Mouse (Mus musculus): ENCODE data around the gene Macf1. TPM values are rescaled to one million over a fixed set of nuclear protein-coding genes. Genes with fewer than 3 reads are reported as not detected.

The Macf1 gene
- polyA plus RNA-seq (2017; shearing (Covaris generic)), result 100 to 1,000 TPM in 1 of 2 experiments, 10 to 100 TPM in 1; 99.7 to 102 TPM

DNA sequence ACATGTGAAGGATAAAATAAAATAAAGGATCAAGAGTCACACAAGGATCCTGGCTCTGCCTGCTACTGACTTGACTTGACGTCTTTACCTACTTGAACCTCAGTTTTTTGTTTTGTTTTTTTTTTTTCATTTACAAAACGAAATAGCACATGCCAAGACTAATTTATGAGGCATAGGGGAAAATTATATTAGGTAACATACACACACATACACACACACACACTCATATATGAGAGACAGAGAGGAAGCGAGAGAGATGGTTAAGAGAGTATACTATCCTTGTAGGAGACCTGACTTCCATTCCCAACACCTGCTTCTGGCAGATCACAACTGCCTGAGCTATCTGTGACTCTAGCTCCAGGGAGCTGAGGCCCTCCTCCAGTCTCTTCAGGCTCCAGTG is at the start of gene Macf1:
Gene Macf1, minus strand, starts transcription at position 101 of the 400 bp plus-strand sequence.

DNA sequence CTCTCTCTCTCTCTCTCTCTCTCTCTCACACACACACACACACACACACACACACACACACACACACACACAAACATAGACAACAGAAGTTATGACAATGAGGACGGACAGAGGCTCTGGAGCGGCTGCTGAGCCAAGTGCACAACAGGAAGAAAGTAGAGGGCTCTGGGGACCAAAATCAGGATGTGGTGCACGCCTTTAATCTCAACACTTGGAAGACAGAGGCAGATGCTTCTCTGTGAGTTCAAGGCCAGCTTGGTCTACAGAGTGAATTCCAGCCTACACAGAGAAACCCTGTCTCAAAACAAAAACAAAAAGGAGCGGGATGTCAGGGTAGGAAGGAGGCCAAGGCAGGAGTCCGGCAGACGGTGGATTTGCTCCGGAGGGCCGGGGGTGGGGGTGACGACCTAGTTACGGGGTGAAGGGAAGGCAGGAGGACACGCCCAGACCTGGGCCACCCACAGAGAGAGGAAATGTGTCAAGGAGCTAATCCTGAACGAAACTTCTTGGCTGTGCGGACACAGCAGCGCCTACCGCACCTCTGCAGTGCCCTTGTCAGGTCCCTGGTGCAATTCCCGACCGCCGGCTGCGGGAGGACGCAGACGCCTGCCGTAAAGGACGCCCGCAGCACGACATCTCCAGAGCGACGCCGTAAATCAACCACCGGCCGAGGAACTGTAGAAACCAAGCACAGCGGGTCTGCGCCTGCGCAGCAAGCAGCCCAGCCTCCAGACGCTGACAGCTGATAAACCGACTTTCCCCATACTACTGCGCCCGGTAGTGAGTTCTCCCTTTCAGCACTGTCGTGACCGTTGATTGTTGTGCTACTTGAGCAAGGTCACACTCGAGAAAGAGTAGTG is 33.6 kb upstream of the Macf1 start, which contains the start of gene Ndufs5:
Gene Ndufs5, minus strand, starts transcription at position 629 of the 860 bp plus-strand sequence.

DNA sequence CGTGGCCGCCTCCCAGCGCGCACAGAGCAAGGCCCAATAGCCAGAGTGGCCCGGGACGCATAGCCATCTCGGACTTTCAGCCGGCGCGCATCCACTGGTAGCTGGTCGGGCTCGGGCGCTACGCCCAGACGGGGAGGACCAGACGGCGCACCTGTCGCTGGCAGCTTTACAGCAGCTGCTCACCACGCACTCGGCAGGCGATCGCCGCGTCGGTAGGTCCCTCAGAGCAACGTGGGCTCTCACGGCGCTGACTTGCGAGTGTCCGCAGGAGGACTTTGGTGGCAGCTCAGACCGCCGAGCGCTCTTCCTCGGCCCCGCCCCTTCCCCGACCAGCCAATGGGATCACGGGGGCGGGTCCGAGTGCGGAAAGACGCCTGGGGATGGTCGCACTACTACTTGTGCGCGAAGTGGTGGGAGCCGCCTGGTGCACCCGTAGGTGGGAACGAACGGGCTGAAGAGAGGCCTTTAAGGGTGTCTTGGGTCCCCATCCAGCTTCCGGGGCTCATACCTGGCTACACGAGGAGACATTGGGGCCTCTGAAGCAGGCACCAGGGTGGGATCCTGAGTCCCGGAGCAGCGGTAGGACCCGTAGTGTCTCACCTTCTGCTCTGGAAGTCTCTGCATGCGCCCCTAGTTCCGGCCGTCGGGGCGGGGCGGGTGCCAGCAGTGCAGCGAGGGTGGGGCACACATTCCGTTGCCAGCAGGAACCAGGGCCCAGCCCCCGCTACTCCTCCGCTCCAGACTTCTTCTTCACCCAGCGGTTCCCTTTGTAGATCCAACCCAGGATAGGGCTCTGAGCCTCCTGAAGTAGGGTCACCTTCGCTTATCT is 341.3 kb downstream of the Macf1 start, which contains the start of gene Bmp8a:
Gene Bmp8a, minus strand, starts transcription at position 611 of the 829 bp plus-strand sequence.

DNA sequence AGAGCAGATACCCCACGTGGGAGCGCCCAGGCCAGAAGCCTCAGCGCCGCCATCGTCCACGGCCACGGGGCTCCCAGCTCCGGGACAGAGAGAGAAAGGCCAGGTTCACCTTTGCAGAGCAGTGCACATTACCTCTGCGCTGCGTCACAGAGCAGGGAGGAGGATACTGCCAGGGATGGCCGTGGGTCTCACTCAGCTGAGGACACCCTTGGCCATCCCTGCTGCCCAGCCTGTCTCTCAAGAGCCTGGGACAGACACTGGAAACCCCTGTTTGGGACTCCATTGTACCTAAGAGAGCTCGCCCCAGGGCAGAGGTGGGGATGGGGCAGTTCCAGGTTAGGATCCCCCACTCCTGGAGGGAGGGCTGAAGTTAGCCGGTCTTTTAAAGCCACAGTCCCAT is 360.6 kb downstream of the Macf1 start, which contains the start of gene Oxct2a:
Gene Oxct2a, minus strand, starts transcription at position 101 of the 400 bp plus-strand sequence.

Other genes starting within 250 kb of the Macf1 start
- gene Ndufs5, start 33.8 kb upstream of the Macf1 start, polyA plus RNA-seq (2017; shearing (Covaris generic)), result 100 to 1,000 TPM; 137 to 152 TPM
- 100 to 1,000 TPM in 1 of 2 experiments, 10 to 100 TPM in 1; 98.6 to 101 TPM for gene Akirin1, start 66.0 kb upstream of the Macf1 start, polyA plus RNA-seq (2017; shearing (Covaris generic))
- under 1 TPM; 0.19 to 0.33 TPM for gene Rhbdl2, start 103.5 kb upstream of the Macf1 start, polyA plus RNA-seq (2017; shearing (Covaris generic))
- not detected for gene 4933427I04Rik, start 175.3 kb upstream of the Macf1 start, polyA plus RNA-seq (2017; shearing (Covaris generic))
- gene Mycbp, start 220.5 kb upstream of the Macf1 start, polyA plus RNA-seq (2017; shearing (Covaris generic)), result 10 to 100 TPM; 12.1 to 14.7 TPM
- gene Rragc, start 233.1 kb upstream of the Macf1 start, polyA plus RNA-seq (2017; shearing (Covaris generic)), result 10 to 100 TPM; 81.8 to 83.9 TPM
- not detected for gene 4930535I16Rik, start 233.7 kb upstream of the Macf1 start, polyA plus RNA-seq (2017; shearing (Covaris generic))

Data from activated CD4-positive, CD25-positive, alpha-beta regulatory T cell (primary cell).